Mouse (Mus musculus): ENCODE results near the gene Trpm8. TPM values are rescaled to one million over a fixed set of nuclear protein-coding genes. Genes with fewer than 3 reads are reported as not detected.
A peak's percentile ranks its signal among the peaks of the same experiment; 100 is the strongest.

Trpm8 gene
- total RNA-seq, 2 experiments from 2014 or later: not detected

- ATAC-seq (replicated peaks; ENCODE audit: low FRiP score, poor library complexity, severe bottlenecking): 0 out of 2 replicates have a peak, but pooled peaks have one; percentile 7
These were observed 21.4 kb downstream of the Trpm8 start for GRCm38 (mm10) chr1:88298686-88299528.

GRCm38 (mm10) chr1:88299529-88299945 lies 22.1 kb downstream of the Trpm8 start:
- 0 out of 2 replicates have a peak, but pooled peaks have one; percentile 5 for ATAC-seq (replicated peaks; ENCODE audit: low FRiP score, poor library complexity, severe bottlenecking)

- no peak for ATAC-seq (replicated peaks; ENCODE audit: low FRiP score, poor library complexity, severe bottlenecking)
These were observed 23.0 kb downstream of the Trpm8 start for GRCm38 (mm10) chr1:88300301-88301050.

- ATAC-seq (replicated peaks; ENCODE audit: low FRiP score, poor library complexity, severe bottlenecking): peak; percentile 37; the same call in 1 of the 2 replicates
These were observed 23.9 kb downstream of the Trpm8 start for GRCm38 (mm10) chr1:88301121-88302014.

GRCm38 (mm10) chr1:88302057-88302740 lies 24.7 kb downstream of the Trpm8 start:
- no peak for ATAC-seq (replicated peaks; ENCODE audit: low FRiP score, poor library complexity, severe bottlenecking)

- no peak for ATAC-seq (replicated peaks; ENCODE audit: low FRiP score, poor library complexity, severe bottlenecking)
These were observed 26.3 kb downstream of the Trpm8 start for GRCm38 (mm10) chr1:88303762-88304161.

- no peak for ATAC-seq (replicated peaks; ENCODE audit: low FRiP score, poor library complexity, severe bottlenecking)
These were observed 27.0 kb downstream of the Trpm8 start for GRCm38 (mm10) chr1:88304261-88304985.

GRCm38 (mm10) chr1:88305018-88305795 lies 27.7 kb downstream of the Trpm8 start:
- no peak for ATAC-seq (replicated peaks; ENCODE audit: low FRiP score, poor library complexity, severe bottlenecking)

GRCm38 (mm10) chr1:88306543-88306942 lies 29.1 kb downstream of the Trpm8 start:
- ATAC-seq (replicated peaks; ENCODE audit: low FRiP score, poor library complexity, severe bottlenecking): no peak

- ATAC-seq (replicated peaks; ENCODE audit: low FRiP score, poor library complexity, severe bottlenecking): no peak
These were observed 29.7 kb downstream of the Trpm8 start for GRCm38 (mm10) chr1:88307180-88307579.

GRCm38 (mm10) chr1:88309020-88309419 lies 31.6 kb downstream of the Trpm8 start:
- no peak for ATAC-seq (replicated peaks; ENCODE audit: low FRiP score, poor library complexity, severe bottlenecking)

GRCm38 (mm10) chr1:88309905-88310304 lies 32.4 kb downstream of the Trpm8 start:
- no peak for ATAC-seq (replicated peaks; ENCODE audit: low FRiP score, poor library complexity, severe bottlenecking)

GRCm38 (mm10) chr1:88310349-88310748 lies 32.9 kb downstream of the Trpm8 start:
- ATAC-seq (replicated peaks; ENCODE audit: low FRiP score, poor library complexity, severe bottlenecking): no peak

- no peak for ATAC-seq (replicated peaks; ENCODE audit: low FRiP score, poor library complexity, severe bottlenecking)
These were observed 39.8 kb downstream of the Trpm8 start for GRCm38 (mm10) chr1:88317279-88317678.

GRCm38 (mm10) chr1:88318531-88319060 lies 41.1 kb downstream of the Trpm8 start:
- ATAC-seq (replicated peaks; ENCODE audit: low FRiP score, poor library complexity, severe bottlenecking): peak; percentile 64; the same call in 1 of the 2 replicates

- no peak for ATAC-seq (replicated peaks; ENCODE audit: low FRiP score, poor library complexity, severe bottlenecking)
These were observed 43.4 kb downstream of the Trpm8 start for GRCm38 (mm10) chr1:88320821-88321395.

GRCm38 (mm10) chr1:88322146-88322545 lies 44.7 kb downstream of the Trpm8 start:
- ATAC-seq (replicated peaks; ENCODE audit: low FRiP score, poor library complexity, severe bottlenecking): no peak
